Mouse (Mus musculus): ENCODE measurements around the gene Hist2h2aa1.
"Not testable (repeated sequence)": the region's sequence is repeated elsewhere in the genome, so short reads cannot be mapped to it uniquely, and the experiment has no call there.

Gene Hist2h2aa1

DNA sequence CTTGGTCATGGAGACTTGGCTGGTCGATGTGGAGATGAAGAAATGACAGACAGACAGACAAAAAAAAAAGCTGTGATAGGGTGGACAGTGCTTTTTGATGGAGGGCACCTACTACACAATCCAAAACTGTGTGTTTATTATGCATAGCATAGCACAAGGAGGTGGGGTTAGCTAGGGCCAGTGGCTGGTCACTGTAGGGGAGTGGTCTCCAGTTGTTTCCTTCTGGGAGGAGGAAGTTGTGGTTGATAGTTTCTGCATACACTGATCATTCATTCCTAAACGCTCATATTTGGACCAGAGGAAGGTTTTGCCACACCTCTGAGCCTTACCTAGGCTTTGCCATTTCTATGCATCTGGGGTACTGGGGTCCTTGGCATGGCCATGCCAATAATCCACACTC lies 14.9 kb upstream of the Hist2h2aa1 start:
- no peak for DNase-seq (ENCODE audit: low spot score in 2 of 2)

- no peak for DNase-seq (ENCODE audit: low spot score in 2 of 2)
Observed at GRCm38 (mm10) chr3:96230910-96231757, 14.2 kb upstream of the Hist2h2aa1 start.

DNA sequence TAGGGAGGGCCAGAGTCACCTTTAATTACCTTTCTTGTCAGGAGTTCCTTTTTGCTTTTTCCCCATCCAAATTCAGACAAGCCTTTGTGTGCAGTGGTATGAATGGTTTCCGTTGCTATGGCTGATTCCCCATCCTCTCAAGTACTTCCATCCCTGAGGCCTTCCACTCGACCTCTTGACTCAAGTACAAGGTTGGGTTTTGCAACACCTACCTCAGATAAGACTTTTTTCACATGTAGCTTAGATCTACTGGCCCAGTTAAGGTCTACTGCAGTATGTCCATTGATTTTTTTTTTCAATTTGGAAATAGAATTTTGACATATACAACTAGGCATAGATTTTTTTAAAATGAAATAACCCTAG lies 13.6 kb upstream of the Hist2h2aa1 start:
- no peak for DNase-seq (ENCODE audit: low spot score in 2 of 2)

DNA sequence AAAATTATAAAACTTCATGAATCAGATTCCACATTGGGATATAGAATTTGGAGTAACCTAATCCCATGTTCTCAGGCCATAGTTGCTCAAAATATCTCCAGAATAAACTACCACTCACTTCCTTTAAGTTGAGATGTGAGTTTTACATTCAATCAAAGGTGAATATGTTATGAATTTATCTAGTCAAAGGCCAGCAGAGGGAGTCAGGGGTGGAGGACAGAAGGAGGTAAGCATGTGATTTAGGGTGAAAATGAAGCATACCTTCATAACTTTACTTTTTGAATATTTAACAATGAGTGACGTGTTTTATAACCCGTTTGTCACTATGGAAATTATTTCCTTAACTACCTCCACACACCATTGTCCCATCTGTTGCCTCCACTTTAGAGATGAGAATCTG lies 10.4 kb upstream of the Hist2h2aa1 start:
- no peak for DNase-seq (ENCODE audit: low spot score in 2 of 2)

- no peak for DNase-seq (ENCODE audit: low spot score in 2 of 2)
Observed at GRCm38 (mm10) chr3:96235836-96236235, 9.5 kb upstream of the Hist2h2aa1 start.

- DNase-seq (ENCODE audit: low spot score in 2 of 2): peak in 1 of 2 experiments; percentile 45
Observed at GRCm38 (mm10) chr3:96236834-96237334, 8.4 kb upstream of the Hist2h2aa1 start.

DNA sequence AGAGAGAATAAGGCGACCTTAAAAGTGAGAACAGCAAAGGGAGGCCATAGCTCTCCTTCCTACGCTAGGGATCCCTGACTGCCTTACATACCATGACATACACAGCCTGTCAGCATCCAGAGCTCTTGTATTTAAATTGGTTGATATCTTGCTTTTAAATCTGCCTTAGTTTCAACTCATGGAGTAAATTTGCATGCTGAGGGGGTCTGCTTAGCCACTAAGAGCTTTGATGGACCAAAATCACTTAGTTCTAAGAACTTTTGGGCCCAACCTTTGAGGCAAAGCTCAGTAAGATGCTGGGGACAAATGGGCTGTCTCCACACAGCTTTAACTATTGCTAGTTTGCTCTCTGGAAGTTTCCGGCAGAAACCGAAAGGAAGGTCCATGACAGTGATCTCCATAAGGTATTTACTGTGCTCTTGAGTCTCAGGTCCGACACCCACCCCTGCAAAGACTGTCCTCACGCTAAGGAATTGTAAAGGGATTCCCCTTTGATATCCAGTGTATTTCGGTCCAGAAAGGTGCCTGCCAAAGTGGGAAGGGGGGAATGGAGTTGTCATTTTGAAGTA lies 7.9 kb upstream of the Hist2h2aa1 start:
- peak in 1 of 2 experiments; percentile 53 for DNase-seq (ENCODE audit: low spot score in 2 of 2)

- peak; percentile 46 to 49 for DNase-seq (ENCODE audit: low spot score in 2 of 2)
Observed at GRCm38 (mm10) chr3:96237904-96238511, 7.3 kb upstream of the Hist2h2aa1 start.

- peak; percentile 76 to 80 for DNase-seq (ENCODE audit: low spot score in 2 of 2)
Observed at GRCm38 (mm10) chr3:96238954-96239793, 6.1 kb upstream of the Hist2h2aa1 start, which contains the start of gene Hist2h3c2. Hist2h3c2 (minus strand) TSS chr3:96239127.

- DNase-seq (ENCODE audit: low spot score in 2 of 2): peak; percentile 96 to 100
Observed at GRCm38 (mm10) chr3:96239949-96240798, 5.1 kb upstream of the Hist2h2aa1 start, which contains the start of gene Hist2h2aa2. Hist2h2aa2 (minus strand) TSS chr3:96240276.

DNA sequence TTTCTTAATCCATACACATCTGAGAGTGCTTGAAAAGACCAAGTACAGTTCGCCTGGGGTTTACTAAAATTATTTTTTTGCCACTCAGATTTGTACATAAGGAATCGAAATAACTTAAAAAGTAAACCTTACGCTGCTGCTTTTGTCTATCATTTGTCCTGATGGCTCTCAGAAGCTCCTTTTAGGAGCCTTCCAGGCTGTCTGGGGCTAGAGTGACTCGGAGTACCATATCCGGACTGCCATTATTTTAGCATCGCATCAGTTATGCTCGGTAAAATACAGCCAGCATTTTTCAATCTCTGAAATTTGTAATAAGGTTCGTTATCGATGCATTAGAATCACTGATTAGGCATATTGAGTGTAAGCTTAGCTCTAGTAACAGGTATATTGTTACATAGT lies 4.5 kb upstream of the Hist2h2aa1 start:
- no peak for DNase-seq (ENCODE audit: low spot score in 2 of 2)

GRCm38 (mm10) chr3:96243921-96244572 lies 1.2 kb upstream of the Hist2h2aa1 start:
- peak in 1 of 2 experiments; percentile 30 for DNase-seq (ENCODE audit: low spot score in 2 of 2)

GRCm38 (mm10) chr3:96246018-96246417 lies 721 bp downstream of the Hist2h2aa1 start:
- peak in 1 of 2 experiments; percentile 51 for DNase-seq (ENCODE audit: low spot score in 2 of 2)

DNA sequence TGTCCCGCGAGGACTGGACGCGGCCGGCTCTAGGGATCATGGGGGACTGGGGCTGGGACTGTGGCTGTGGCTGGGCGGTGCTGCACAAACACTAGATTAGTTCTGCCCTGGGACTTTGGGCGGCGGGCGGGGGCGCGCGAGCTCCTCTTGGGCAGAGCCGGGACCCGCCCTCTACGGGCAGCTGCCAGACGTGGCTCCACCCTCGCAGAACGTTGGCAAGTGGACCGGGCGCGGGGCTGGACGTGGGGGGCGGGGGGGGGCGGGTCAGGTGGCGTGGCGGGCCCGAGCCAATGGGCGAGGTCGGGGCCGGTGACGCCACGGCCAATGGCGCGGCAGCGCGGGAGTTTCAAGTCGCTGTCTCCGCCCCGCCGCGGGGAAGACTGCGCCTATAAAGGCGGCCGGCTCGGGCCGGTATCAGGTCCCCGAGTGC lies 1.1 kb downstream of the Hist2h2aa1 start, which contains the start of gene Hist2h3c1:
TSS of gene Hist2h3c1 (plus strand) at position 259 of the 430 bp plus-strand sequence.
- not testable (repeated sequence) for DNase-seq (ENCODE audit: low spot score in 2 of 2)

- peak in 1 of 2 experiments; percentile 25 for DNase-seq (ENCODE audit: low spot score in 2 of 2)
Observed at GRCm38 (mm10) chr3:96247356-96248140, 2.3 kb downstream of the Hist2h2aa1 start.

- DNase-seq (ENCODE audit: low spot score in 2 of 2): peak in 1 of 2 experiments; percentile 45
Observed at GRCm38 (mm10) chr3:96248141-96249033, 3.1 kb downstream of the Hist2h2aa1 start.

DNA sequence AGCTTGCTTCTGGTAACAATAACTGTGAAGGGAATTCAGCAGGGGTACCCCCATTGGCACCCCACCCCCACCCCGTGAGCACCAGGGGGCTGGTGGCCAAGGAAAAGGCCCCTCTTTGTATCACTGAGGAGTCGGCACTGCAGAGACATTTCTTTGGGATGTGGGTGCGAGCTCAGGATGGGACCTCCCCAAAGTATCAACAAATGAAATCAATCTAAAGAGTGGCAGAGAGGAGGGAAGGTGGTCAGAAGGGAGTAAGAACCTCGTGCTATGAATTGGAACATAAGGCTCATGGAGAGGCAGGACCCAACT lies 3.7 kb downstream of the Hist2h2aa1 start:
- no peak for DNase-seq (ENCODE audit: low spot score in 2 of 2)

DNA sequence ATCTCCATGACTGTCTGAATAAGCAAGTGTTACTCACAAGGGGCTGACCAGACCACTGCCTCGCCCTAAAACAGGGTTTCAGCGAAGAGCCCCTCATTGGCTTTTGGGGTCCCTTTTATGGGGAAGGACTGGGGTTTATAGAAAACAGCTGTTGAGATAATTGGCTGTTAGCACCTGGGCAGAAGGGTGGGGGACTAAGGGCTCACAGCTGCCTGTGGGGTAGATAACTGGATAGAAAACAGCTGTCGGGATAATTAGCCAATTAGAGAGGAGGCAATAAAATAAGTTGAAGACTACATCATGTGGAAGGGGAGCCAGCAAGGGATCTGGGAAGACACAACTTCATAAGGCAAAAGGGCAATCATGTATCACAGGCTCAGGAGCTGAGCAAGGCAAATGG lies 5.6 kb downstream of the Hist2h2aa1 start:
- DNase-seq (ENCODE audit: low spot score in 2 of 2): no peak
